Mouse (Mus musculus) embryo, embryonic 10.5 days (tissue): ENCODE measurements around the gene Als2.
A peak's percentile ranks its signal among the peaks of the same experiment; 100 is the strongest.

Experiments used
- DNase-seq: peaks from one replicate; pipeline ENCODE4 v3.0.0-alpha.2; 2015; ENCODE audit warnings: low spot score

The Als2 gene

DNA sequence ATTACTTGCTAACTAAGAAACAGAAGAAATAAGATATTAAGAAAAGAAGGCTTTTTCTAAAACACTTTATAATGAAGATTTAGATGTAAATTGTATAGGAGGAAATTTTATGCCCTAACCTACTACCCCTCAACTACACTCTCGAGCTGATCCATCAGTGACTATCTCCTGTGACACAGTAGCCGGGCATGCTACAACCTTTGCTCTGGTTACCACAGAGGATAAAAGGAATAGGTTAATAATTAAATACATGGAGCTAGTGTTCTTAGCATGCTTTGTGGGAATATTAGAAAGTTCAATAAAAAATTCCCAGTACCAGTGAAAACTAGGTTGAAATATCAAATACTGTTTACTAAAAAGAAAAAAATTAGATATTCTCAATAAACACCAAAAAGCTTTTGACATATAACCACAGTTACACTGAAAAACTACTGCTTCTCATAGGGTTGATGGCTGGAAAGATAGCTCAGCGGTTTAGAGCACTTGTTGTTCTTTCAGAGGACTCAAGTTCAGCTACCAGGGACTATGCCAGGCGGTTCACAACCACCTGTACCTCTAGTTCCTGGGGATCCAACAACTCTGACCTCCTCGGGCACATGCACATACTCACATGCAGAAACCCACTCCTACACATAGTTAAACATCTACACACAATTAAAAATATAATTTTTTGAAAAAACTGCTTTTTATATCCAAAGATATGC, 24.8 kb downstream of the Als2 start:
- DNase-seq: no peak

DNA sequence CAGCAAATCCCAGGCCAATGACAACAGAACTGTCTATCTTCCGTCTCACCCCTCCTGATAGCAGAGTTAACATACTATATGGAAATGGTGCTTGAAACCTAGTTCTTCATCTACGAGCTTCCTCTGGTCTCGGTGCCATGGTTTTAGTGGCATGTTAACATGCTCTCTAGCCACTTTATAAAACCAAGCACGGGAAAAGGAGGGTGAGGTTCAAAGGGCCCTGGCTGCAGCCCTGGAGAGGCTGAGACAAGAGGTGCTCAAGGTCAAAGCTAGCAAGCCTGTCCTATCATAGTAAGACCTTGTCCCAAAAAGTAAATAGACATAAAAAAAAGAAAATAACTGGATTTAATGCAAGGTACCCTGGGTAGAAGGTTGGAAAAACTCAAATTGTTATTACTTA, 25.4 kb downstream of the Als2 start:
- DNase-seq: no peak

- no peak for DNase-seq
Observed at GRCm38 (mm10) chr1:59208331-59208730, 28.7 kb downstream of the Als2 start.

DNA sequence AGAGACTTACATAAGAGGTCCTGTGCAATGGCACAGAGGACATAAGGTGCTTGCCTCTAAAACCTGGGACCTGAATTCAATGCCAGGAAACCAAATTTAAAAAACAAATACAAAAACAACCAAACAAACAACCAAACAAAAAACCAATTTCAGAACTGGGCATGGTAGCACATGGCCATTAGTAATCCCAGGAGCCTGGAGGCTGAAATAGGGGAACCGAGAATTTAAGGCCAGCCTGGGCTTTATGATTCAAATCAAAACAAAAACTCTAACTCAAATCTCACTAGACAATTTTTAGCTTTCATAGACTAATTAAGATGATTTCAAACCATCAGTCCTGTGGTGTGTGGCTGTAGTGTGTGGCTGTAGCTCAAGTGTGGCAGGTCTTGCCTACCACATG, 32.5 kb downstream of the Als2 start:
- no peak for DNase-seq

GRCm38 (mm10) chr1:59202367-59202766, 34.7 kb downstream of the Als2 start:
- no peak for DNase-seq

- DNase-seq: no peak
Observed at GRCm38 (mm10) chr1:59201561-59201960, 35.5 kb downstream of the Als2 start.

GRCm38 (mm10) chr1:59200960-59201359, 36.1 kb downstream of the Als2 start:
- no peak for DNase-seq

DNA sequence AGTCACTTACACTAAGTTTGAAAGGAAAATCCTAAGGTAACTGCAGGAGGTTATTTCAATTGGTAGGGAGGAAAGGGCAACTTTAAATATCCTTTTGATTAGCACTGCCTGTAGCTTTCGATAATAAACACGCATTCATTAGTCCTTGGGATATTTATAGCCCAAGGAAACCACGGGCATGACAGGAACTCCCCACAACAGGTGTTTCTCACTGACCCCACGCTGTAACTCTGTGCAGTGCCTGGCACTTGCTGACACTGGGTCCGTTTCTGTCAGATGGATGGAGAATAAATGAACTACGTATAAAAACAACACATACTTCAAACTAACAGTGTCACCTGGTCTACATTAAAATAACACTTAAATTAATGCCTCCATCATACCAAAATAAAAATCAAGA, 42.1 kb downstream of the Als2 start:
- no peak for DNase-seq

DNA sequence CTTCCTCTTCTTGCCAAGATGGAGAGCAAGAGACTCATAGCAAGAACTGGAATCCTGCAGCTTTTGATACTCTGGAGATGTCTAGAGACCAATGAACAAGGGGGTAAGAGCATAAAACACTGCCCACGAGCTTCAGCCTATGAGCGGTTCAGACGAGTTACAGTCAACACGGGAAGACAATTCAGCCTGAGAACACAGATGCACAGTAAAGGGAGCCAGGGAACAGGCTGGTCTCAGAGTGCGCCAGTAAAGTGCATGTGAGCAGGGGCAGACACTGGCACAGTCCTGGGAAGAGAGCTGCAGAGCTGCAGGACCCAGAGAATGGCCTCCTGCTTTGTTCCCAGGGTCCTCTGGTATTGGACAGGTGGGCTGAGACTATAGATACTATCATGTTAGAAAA, 49.2 kb downstream of the Als2 start:
- DNase-seq: no peak

DNA sequence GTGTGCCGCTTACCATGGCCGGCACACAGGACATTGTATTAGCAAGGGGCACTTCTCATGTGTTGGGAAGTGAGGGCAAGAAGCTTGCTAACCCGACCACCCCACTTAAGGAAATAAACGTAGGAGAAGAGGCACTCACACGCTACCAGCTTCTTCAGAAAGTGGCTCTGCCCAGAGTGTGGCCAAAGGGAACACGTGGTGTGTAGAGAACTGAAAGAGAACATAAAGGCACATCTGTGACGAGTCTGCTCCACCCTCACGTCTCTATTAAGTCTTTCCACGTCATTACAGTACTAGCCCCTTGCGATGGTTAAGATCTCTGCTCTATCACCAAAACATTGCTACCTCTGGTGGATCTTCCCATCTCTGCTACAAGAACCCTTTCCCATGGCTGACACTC, 50.7 kb downstream of the Als2 start:
- DNase-seq: no peak

- no peak for DNase-seq
Observed at GRCm38 (mm10) chr1:59185410-59185809, 51.6 kb downstream of the Als2 start.

DNA sequence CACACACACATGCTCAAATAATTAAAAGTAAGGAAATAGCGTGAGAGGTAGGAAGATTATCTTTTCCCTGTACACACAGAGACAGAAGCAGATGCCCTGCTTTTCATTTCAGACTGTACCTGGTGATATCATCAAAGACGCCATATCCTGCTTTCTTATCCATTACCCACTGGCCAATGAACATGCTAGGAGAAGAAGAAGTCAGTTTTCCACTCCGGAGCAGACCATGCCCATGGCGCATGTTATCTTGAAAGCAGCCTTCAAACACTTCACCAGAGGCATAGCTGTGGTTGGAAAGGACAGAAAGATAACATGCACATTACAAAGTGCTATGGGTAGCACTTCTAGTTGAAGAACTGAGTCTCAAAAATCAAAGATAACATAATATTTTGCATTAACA, 54.0 kb downstream of the Als2 start:
- DNase-seq: no peak

DNA sequence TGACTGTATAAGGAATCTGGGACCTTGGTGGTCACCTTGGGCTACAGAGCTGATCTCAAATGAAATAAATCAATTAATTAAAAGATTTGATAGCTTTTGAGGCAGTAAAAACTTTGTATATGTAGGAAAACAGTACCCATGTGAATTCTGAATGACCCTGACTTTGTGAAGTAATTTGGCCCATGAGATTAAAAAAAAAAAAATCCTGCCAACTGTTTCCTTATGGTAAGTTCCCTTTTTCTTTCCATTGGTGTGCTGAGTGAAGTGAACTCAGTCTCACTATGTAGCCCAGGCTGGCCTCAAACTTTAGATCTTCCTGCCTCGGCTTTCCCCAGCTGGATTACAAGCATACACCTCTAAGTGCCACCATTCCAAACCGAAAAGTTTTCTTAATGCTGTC, 54.7 kb downstream of the Als2 start:
- no peak for DNase-seq

DNA sequence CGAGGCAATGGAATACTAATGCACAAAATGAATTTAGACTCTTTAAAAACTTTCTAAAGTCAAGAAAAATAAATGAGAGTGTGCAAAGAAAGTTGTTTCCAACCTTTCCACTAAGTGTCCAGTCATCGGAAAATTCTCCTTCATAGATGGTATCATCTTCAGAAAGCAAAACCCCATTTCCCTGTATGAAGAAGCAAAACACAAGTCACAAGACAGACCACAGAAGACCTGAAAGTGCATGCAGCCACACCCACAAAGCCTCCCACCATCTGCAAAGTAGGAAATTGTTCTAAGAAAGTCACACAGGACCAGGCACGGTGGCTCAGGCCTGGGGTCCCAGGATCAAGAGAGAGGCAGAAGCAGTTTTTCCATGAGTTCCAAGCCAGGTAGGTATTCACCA, 57.0 kb downstream of the Als2 start:
- DNase-seq: no peak

DNA sequence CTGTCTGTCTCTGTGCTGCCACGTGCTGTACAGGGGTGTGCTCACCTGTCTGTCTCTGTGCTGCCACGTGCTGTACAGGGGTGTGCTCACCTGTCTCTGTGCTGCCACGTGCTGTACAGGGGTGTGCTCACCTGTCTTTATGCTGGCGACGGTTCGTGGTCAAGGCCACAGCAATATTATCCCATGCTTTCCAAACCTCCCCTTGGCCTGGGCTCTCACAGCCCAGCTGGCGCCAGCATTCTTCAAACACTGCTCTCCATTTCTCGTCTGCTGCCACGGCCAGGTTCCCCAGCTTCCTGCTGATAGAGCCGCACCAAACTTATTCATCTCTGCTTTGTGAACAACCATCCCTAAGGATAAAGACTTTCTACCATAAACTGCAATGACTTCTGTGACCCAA, 58.6 kb downstream of the Als2 start:
- no peak for DNase-seq

DNA sequence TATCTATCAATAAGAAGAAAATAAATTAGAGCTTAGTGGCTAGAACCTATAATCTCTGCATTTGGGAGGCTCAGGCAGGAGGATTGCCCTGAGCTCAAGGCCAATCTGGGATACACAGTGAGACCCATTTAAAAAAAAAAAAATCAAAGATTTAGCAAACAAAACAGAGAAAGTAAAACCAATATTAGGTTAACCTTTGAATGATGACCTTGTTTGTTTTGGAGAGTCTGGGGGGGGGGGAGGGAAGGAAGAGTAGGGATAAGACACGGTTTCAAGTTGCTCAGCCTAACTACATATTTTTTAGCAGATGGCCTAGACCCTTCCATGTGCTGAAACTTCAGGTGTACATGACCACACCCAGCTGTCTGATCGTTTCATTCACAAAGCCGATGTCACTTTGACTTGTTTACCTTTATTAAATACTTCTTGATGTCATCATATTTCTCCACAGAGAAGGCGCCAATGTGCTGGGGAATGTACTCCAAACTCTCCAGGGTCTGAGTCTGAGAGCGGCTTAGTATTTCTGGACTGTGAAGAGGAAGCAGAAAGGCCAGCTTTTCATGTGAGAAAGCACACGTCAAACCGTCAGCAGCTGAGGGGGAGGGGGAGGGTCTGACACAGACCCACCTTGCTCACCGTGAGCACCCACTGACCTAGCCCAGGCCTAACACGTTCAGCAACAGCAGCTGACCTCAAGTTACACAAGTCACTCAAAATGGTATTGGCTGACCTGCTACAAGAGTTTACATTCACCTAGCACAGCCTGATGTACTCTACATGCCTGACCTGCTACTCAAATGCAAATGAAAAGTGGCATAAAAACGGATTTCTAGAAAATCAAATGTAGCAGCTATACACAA, 62.3 kb downstream of the Als2 start:
- DNase-seq: no peak

DNA sequence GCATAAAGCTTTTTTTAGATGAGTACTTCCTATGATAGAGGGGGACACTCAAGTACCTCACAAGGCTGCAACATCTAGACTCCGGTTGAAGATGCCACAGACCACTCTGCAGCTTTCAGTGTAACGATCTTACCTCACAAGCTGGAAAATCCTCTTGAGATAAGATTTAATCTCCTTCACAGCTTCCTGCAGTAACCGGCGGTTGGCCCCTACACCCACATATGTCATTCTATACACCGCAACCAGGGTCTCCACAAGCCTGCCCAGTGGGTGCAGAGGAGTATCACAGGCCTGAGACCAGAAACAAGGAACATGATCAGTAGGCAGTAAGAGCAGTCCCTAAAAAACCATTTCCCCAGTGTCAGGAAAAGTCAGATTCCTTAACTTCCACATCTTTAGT, 64.0 kb downstream of the Als2 start:
- no peak for DNase-seq

- DNase-seq: peak; percentile 10
Observed at GRCm38 (mm10) chr1:59171875-59172274, 65.2 kb downstream of the Als2 start.

DNA sequence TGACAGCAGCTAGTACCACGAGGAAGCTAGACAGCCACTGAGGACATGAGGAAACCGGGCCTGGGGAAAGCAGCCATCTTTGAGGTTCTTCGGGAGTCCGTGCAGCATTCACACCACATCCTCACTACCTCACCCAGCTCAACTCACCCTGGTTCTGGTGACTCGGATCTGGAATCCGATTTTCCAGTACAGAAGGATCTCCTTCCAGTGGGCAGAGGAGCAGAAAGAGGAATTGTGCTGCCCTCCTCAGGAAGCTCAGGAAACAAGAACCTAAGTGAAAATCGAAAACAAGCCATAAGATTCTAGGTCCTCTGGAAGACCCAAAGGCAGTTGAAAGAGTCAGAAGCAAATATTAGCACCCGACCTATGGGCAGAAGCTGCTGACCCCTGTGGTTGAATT, 66.7 kb downstream of the Als2 start:
- DNase-seq: no peak

- no peak for DNase-seq
Observed at GRCm38 (mm10) chr1:59169586-59169985, 67.4 kb downstream of the Als2 start.

- no peak for DNase-seq
Observed at GRCm38 (mm10) chr1:59168556-59168955, 68.5 kb downstream of the Als2 start.

DNA sequence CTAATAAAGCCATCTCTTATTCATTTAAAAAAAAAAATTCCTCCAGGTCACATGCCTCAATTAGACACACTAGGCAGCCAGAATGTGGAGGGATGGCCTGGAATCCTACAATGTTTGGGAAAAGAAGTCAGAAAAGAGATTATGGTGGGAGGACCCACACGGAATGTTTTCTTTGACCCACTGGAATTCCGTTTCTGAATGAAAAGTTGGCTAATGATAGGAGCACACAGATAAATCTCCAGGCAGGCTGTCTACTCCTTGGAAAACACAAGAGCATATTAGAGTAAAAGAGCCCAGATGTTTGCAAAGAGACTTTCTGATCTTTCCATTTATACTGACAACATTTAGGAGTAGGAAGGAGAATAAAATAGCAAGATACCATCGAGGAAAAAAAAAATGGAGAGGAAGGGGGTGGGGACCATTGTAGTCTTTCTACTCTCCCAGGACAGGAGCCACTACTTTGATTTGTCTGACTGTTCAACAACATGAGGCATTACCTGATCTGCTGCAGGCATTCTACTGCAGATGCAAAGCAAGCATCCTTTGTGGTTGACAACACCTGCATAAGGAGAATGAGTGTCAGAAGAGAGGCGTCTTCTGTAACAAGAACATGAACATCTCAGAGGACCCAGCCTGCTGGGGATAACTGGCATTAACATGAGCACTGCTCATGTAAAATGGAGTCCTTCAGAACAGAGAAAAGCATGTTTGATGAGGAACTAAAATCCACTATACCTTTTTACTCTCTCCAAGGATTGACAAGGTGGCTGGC, 69.2 kb downstream of the Als2 start:
- DNase-seq: no peak
